Mouse (Mus musculus) CD4-positive naive resting alpha-beta T cell, adult 57 days (primary cell): ENCODE results near the gene Kirrel2. TPM values are rescaled to one million over a fixed set of nuclear protein-coding genes. Genes with fewer than 3 reads are reported as not detected.

Experiments
- total RNA-seq: library from RNA; stranded (reverse); gene quantifications from one replicate; pipeline ENCODE4 v1.2.4, GENCODE M21; 2023

Gene Kirrel2
- not detected for total RNA-seq

DNA sequence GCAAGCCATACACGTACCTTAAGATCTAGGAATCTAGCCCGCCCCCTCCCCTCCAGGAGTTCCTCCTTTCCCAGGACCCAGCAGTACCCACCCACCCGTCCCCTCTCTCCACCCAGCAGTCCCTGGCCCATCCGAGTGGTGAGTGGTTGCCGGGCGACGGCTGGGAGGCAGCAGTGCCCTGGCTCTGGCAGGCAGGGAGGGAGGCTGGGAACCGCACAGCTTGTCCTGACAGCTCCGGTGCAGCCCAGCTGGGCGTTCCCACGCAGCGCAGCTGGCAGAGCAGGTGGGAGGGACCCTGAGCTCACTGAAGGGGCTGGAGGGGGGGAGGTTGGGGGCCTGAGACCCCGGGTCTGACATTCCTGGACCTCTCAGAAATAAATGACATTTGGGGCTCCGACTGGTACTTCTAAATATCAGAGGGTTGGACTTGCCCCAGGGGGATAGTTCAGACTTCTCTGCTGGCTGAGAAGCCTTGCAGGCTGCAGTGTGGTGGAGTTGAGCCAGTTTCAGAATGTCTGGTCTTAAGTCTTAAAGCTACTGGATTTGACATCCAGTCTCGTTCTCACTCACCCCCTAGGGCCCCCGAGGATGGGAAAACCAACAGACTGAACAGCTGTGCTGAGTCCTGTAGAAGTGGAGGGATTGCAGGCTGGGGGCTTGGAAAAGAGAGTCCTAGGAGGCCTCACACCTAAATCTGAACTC is at the start of gene Kirrel2, which contains the start of gene Nphs1:
Kirrel2 (minus strand) TSS at position 62 of the 702 bp plus-strand sequence.
Nphs1 (plus strand) TSS at position 687 of the 702 bp plus-strand sequence.

DNA sequence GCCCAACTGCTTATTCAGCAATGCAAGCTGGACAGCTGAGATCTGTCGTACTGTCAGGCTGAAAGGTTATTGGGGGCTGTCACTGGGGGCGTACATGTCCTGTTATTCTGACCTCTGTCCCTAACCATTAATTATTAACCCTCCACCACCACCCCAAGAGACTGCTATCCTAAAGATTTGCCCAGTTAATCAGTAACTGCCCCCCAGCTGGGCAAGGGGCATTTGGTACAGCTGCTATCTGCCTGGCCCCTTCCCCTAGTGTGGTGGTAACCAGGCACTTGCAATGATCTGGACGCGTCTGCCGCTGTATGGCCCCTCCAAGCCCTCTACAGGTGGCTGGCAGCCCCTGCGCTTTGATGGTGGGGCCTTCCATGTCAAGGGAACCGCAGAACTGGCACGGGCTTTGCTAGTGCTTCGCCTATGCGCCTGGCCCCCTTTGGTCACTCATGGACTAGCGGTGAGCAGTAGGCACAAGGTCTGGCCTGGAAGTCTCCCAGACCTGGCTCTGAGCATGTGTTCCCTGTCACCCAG is 36.0 kb upstream of the Kirrel2 start, which contains the start of gene Prodh2:
Prodh2 (plus strand) TSS at position 222 of the 531 bp plus-strand sequence.

DNA sequence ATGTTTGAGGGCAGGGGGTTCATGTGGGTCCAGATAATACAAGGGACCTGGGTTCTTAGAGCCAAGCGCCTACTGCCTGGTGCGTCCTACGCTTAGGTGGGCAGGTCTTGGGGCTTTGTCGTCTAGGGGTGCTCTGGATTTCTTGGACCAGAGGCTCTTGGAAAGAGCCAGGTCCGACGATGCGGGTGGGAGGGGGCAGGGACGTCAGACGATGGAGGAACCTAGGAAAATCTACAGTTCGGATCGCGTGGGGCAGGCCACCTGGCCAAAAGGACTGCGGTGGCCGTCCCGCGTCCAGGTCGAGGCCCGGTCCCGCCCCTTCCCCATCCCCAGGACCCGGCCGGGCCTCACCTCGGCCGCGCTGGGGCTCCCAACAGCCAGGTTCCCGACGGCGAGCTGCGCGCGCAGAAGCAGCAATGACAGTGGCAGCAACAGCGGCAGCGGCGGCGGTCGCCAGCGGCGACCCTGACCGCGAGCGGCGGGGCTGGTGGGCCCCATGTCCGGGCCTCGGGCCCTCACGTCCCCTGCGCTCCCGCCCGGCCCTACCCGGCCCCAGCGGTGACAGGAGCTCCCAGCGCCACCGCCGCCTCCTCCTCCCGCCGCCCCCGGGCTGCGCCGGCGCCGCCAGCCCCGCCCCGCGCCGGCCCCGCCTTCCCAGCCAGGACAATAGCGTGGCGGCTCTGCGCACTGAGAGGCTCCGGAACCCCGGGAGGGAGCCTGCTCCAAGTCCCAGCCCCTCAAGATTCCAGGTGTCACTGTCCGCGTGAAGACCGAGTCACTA is 12.3 kb downstream of the Kirrel2 start, which contains the start of gene Aplp1:
Aplp1 (minus strand) TSS at position 565 of the 781 bp plus-strand sequence.

DNA sequence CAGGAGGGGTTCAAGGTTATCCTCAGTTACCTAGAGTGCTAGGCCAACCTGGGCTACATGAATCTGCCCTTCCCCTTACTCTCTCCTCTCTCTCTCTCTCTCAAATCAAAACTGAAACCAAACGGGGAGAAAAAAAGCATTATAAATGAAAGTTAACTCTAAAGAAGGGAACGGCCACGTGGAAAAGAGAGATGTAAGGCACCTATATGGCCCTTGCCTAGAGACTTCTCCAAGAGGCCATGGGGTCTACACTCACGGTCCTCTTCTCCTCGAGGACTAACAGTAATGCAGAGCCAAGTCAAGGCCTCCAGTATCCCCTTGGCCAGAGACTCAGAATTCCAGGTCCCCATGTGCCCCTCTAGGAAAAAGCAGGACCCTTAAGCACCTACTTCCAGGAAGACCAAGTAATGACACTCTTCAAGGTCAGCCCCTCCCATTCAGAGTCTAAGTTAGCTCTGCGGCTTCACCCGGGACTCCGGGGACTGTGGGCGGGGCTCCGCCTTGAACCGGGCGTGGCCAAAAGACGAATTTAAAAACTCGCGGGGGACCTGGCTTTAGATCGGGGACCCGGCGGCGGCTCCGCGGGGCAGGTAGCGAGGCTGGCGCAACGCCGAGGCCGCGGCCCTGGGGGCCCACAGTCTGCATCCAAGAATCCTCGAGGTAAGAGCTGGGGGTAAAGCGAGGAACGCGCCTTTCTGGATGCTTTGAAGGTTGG is 36.2 kb downstream of the Kirrel2 start, which contains the start of gene Nfkbid:
Nfkbid (plus strand) TSS at position 558 of the 715 bp plus-strand sequence.

DNA sequence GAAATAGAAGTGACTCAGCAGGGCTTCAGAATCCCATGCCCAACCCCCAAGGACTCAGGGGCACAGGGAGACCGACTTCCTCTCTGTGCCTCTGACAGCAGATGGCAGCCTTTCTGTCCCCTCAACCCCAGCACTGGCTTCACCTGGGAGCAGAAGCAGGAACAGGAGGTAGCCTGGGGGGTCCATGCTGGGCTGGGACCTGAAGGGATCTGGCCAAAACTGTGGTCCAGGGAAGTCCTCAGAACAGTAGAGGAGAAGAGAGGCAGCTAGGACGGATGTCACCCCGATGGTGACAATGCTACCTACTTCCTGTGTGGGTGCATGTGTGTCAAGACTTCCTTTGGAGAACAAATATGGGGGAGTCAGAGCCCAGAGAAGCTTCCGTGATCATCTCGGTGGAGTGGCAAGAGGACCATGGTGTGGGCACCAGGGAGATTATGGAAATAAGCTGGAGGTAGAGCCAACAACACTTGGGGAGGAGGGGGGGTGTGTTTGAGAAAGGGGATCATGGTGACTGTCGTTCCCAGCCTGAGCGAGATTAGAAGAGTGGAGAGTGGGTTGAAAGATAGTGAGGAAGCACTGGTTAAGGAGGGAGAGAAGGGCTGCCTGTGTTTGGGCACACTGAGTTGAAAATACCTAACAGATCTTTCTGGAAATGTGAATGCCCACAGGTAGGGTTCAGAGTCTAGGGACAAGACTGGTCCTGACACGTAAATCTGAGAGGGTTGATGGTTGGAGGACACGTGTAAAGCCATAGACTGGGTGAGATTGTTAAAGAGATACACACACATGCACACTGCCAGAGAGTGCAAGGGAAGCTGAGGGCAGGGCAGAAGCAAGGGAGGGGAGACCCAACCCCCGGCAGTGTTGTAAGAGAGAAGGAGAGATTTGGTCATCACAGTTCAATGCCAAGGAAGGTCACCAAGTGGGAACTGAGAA is 37.7 kb downstream of the Kirrel2 start, which contains the start of gene Hcst:
Hcst (minus strand) TSS at position 294 of the 939 bp plus-strand sequence.

DNA sequence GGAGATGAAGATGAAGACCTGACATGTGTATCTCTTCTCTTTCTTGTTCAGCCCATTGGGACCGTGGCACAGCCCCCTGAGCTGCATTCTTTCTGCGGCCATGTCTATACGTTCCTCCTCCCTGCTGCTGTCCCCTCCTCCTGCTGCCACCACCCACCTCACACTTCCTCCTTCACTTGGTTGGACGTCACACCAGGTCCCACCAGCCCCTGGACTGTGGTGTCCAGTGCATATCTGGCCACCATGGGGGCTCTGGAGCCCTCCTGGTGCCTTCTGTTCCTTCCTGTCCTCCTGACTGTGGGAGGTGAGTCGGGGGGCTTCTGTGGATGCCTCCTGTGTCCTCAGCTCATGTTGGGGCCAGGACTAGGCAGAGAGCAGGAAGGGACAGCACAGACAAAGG is 43.9 kb downstream of the Kirrel2 start, which contains the start of gene Tyrobp:
Tyrobp (plus strand) TSS at position 165 of the 400 bp plus-strand sequence.

Other genes starting within 250 kb of the Kirrel2 start
- 25.1 TPM for gene Polr2i, start 225.7 kb downstream of the Kirrel2 start, total RNA-seq
- 15.5 TPM for gene Tbcb, start 225.4 kb downstream of the Kirrel2 start, total RNA-seq
- gene Ovol3, start 222.0 kb downstream of the Kirrel2 start, total RNA-seq, result not detected
- gene Thap8, start 177.6 kb downstream of the Kirrel2 start, total RNA-seq, result 1.6 TPM
- gene Wdr62, start 177.3 kb downstream of the Kirrel2 start, total RNA-seq, result 6.8 TPM
- gene Clip3, start 166.0 kb downstream of the Kirrel2 start, total RNA-seq, result 0.38 TPM
- 54.2 TPM for gene Alkbh6, start 149.0 kb downstream of the Kirrel2 start, total RNA-seq
- gene Syne4, start 142.9 kb downstream of the Kirrel2 start, total RNA-seq, result 5.9 TPM
- gene E130208F15Rik, start 135.9 kb downstream of the Kirrel2 start, total RNA-seq, result 9.7 TPM
- gene Sdhaf1, start 133.8 kb downstream of the Kirrel2 start, total RNA-seq, result 14.8 TPM
- not detected for gene Lrfn3, start 94.9 kb downstream of the Kirrel2 start, total RNA-seq
- 23.3 TPM for gene Tyrobp, start 43.9 kb downstream of the Kirrel2 start, total RNA-seq
- gene Hcst, start 37.8 kb downstream of the Kirrel2 start, total RNA-seq, result 153 TPM
- 70.8 TPM for gene Nfkbid, start 36.0 kb downstream of the Kirrel2 start, total RNA-seq
- gene Aplp1, start 12.2 kb downstream of the Kirrel2 start, total RNA-seq, result 2.9 TPM
- not detected for gene Nphs1, start 625 bp upstream of the Kirrel2 start, total RNA-seq
- not detected for gene Prodh2, start 35.9 kb upstream of the Kirrel2 start, total RNA-seq
- gene Arhgap33, start 77.4 kb upstream of the Kirrel2 start, total RNA-seq, result 4.6 TPM
- 3.4 TPM for gene Hspb6, start 94.5 kb upstream of the Kirrel2 start, total RNA-seq
- gene Proser3, start 94.6 kb upstream of the Kirrel2 start, total RNA-seq, result 13.1 TPM
- gene Lin37, start 102.1 kb upstream of the Kirrel2 start, total RNA-seq, result 46.5 TPM
- gene U2af1l4, start 105.6 kb upstream of the Kirrel2 start, total RNA-seq, result 83.1 TPM
- gene Gm49396, start 105.7 kb upstream of the Kirrel2 start, total RNA-seq, result 23.5 TPM
- 116 TPM for gene Psenen, start 105.9 kb upstream of the Kirrel2 start, total RNA-seq
- gene Igflr1, start 107.7 kb upstream of the Kirrel2 start, total RNA-seq, result 54.7 TPM
- gene Kmt2b, start 131.0 kb upstream of the Kirrel2 start, total RNA-seq, result 115 TPM
- 0.59 TPM for gene Zbtb32, start 141.2 kb upstream of the Kirrel2 start, total RNA-seq
- 0.68 TPM for gene Upk1a, start 155.2 kb upstream of the Kirrel2 start, total RNA-seq
- gene Cox6b1, start 168.5 kb upstream of the Kirrel2 start, total RNA-seq, result 196 TPM
- gene Etv2, start 178.2 kb upstream of the Kirrel2 start, total RNA-seq, result not detected
- 105 TPM for gene Rbm42, start 192.6 kb upstream of the Kirrel2 start, total RNA-seq
- gene Haus5, start 207.3 kb upstream of the Kirrel2 start, total RNA-seq, result 22.8 TPM
- gene Pmis2, start 213.9 kb upstream of the Kirrel2 start, total RNA-seq, result not detected
- not detected for gene 2200002J24Rik, start 241.2 kb upstream of the Kirrel2 start, total RNA-seq